In genomic region chr9:119107566-119107965, GRCm38 (mm10) we compare ENCODE assay signal across 10 mouse cellular contexts. TPM values are rescaled to one million over a fixed set of nuclear protein-coding genes. Genes with fewer than 3 reads are reported as not detected.
DNase-seq lines count a peak whose midpoint lies in the region; ATAC-seq and TF ChIP-seq lines count a peak whose summit lies in the region.
"Had no signal": no experiment of that assay in that cellular context is flagged by ENCODE, and none has a peak within 500 bp of the region (broad histone marks: within the 10 kb centered on the region; RNA-seq: fewer than 3 reads in every experiment).

No protein-coding gene starts in this region.

- peak; percentile 72 for TF ChIP-seq CTCF in stomach, postnatal 0 days (IDR thresholded peaks at IDR 0.05; ENCODE audit: low read depth)

- H3K36me3 ChIP-seq in heart, embryonic 13.5 days = no peaks in the 10 kb centered on the region
- H3K36me3 ChIP-seq in embryonic facial prominence, embryonic 10.5 days (replicated peaks) = no peaks in the 10 kb centered on the region
- no peaks in the 10 kb centered on the region for H3K36me3 ChIP-seq in stomach, postnatal 0 days (ENCODE audit: control insufficient read depth, insufficient read depth, low read length)
- H3K36me3 ChIP-seq: intestine, embryonic 15.5 days had no signal

- 0 out of 2 replicates have a peak overlapping the region, but pooled peaks have one; percentile 32 for H3K27ac ChIP-seq in heart, embryonic 13.5 days (replicated peaks)
- no peak overlapping the region for H3K27ac ChIP-seq in embryonic facial prominence, embryonic 10.5 days (replicated peaks)
- H3K27ac ChIP-seq in stomach, postnatal 0 days (replicated peaks) = no peak overlapping the region
- H3K27ac ChIP-seq: intestine, embryonic 15.5 days had no signal

- no peak for DNase-seq in heart, adult 8-10 months (ENCODE audit: low spot score)
- peak; percentile 23 for DNase-seq in thymus, postnatal 0 days (ENCODE audit: low spot score)
- DNase-seq in thymus, adult 18-20 months = no peak
- peak; percentile 46 for DNase-seq in embryonic facial prominence, embryonic 10.5 days (ENCODE audit: low spot score)
- DNase-seq in stomach, postnatal 0 days (ENCODE audit: low spot score) = no peak
- no peak for DNase-seq in cerebellum, adult 8-10 months
- DNase-seq in urinary bladder, adult 18-20 months (ENCODE audit: low spot score in 2 of 2) = no peak
- DNase-seq: cerebellum, adult 11-12 months had no signal

- TF ChIP-seq EP300 in stomach, postnatal 0 days (optimal IDR thresholded peaks at IDR 0.05) = no peak

- H3K4me3 ChIP-seq in heart, embryonic 13.5 days = no peak overlapping the region
- no peak overlapping the region for H3K4me3 ChIP-seq in embryonic facial prominence, embryonic 10.5 days
- no peak overlapping the region for H3K4me3 ChIP-seq in stomach, postnatal 0 days (ENCODE audit: low read depth, low read length)
- H3K4me3 ChIP-seq: intestine, embryonic 15.5 days had no signal

- no peak for ATAC-seq in heart, embryonic 13.5 days (ENCODE audit: extremely low read depth, insufficient number of reproducible peaks, low FRiP score, low TSS enrichment)
- ATAC-seq in stomach, postnatal 0 days (ENCODE audit: low FRiP score, low TSS enrichment) = no peak
- ATAC-seq: intestine, embryonic 15.5 days had no signal

- WGBS in heart, embryonic 13.5 days = 71% methylated on average over 4 of the region's 4 CpGs
- 90% methylated on average over 4 of the region's 4 CpGs for WGBS in embryonic facial prominence, embryonic 10.5 days
- WGBS in stomach, postnatal 0 days = 83% methylated on average over 4 of the region's 4 CpGs

- no peak overlapping the region for H3K4me2 ChIP-seq in heart, embryonic 13.5 days
- H3K4me2 ChIP-seq in stomach, postnatal 0 days (replicated peaks; ENCODE audit: low read depth) = no peak overlapping the region
- H3K4me2 ChIP-seq: intestine, embryonic 15.5 days had no signal

- H3K9me3 ChIP-seq in heart, embryonic 13.5 days = no peaks in the 10 kb centered on the region
- H3K9me3 ChIP-seq in embryonic facial prominence, embryonic 10.5 days = no peaks in the 10 kb centered on the region
- no peaks in the 10 kb centered on the region for H3K9me3 ChIP-seq in stomach, postnatal 0 days (ENCODE audit: control insufficient read depth, low read length)
- H3K9me3 ChIP-seq: intestine, embryonic 15.5 days had no signal

- no peak overlapping the region for H3K9ac ChIP-seq in heart, embryonic 13.5 days
- H3K9ac ChIP-seq in stomach, postnatal 0 days (ENCODE audit: low read length) = no peak overlapping the region
- H3K9ac ChIP-seq: intestine, embryonic 15.5 days had no signal

- H3K4me1 ChIP-seq in heart, embryonic 13.5 days = peaks cover 11% of the 10 kb centered on the region
- peaks cover 34% of the 10 kb centered on the region for H3K4me1 ChIP-seq in embryonic facial prominence, embryonic 10.5 days
- H3K4me1 ChIP-seq in stomach, postnatal 0 days (replicated peaks; ENCODE audit: control insufficient read depth, insufficient read depth) = no peaks in the 10 kb centered on the region
- H3K4me1 ChIP-seq: intestine, embryonic 15.5 days had no signal

- peaks cover 20% of the 10 kb centered on the region for H3K27me3 ChIP-seq in heart, embryonic 13.5 days (replicated peaks)
- peaks cover 14% of the 10 kb centered on the region for H3K27me3 ChIP-seq in embryonic facial prominence, embryonic 10.5 days (replicated peaks; ENCODE audit: low read depth, poor library complexity, severe bottlenecking)
- H3K27me3 ChIP-seq in stomach, postnatal 0 days (ENCODE audit: control insufficient read depth, insufficient read depth, low read length) = no peaks in the 10 kb centered on the region

RNA-seq across cellular contexts. Expression of gene Dlec1, which starts 5.3 kb away (rescaled TPM):
- polyA plus RNA-seq in heart, embryonic 13.5 days (2015; fragmentation: Nextera tagmentation; extraction: Ambion mirVana) = 0.21 and 0.29 TPM in 2 replicates
- total RNA-seq in heart, adult 8-10 months (2022) = under 1 TPM in 2 of 4 experiments, not detected in 2; 0.09 to 0.14 TPM
- 0.13 and 0.46 TPM in 2 replicates for polyA plus RNA-seq in thymus, postnatal 0 days (2015; fragmentation: Nextera tagmentation; extraction: Ambion mirVana)
- 1.0 and 1.5 TPM in 2 replicates for polyA plus RNA-seq in embryonic facial prominence, embryonic 10.5 days (2016; fragmentation: Nextera tagmentation; extraction: Ambion mirVana)
- 0.18 TPM in 2 replicates for polyA plus RNA-seq in stomach, postnatal 0 days (2015; fragmentation: Nextera tagmentation; extraction: Ambion mirVana)

RNA-seq across cellular contexts. Expression of gene Plcd1, which starts 14.3 kb away (rescaled TPM):
- 15.8 and 16.5 TPM in 2 replicates for polyA plus RNA-seq in heart, embryonic 13.5 days (2015; fragmentation: Nextera tagmentation; extraction: Ambion mirVana)
- 10 to 100 TPM; 15.3 to 20.1 (median 17.5) TPM for total RNA-seq in heart, adult 8-10 months (2022)
- polyA plus RNA-seq in thymus, postnatal 0 days (2015; fragmentation: Nextera tagmentation; extraction: Ambion mirVana) = 16.6 and 17.2 TPM in 2 replicates
- polyA plus RNA-seq in embryonic facial prominence, embryonic 10.5 days (2016; fragmentation: Nextera tagmentation; extraction: Ambion mirVana) = 20.7 and 21.2 TPM in 2 replicates
- polyA plus RNA-seq in stomach, postnatal 0 days (2015; fragmentation: Nextera tagmentation; extraction: Ambion mirVana) = 35.3 and 39.2 TPM in 2 replicates

RNA-seq across cellular contexts. Expression of gene Acaa1b, which starts 49.3 kb away (rescaled TPM):
- 0.47 TPM in 2 replicates for polyA plus RNA-seq in heart, embryonic 13.5 days (2015; fragmentation: Nextera tagmentation; extraction: Ambion mirVana)
- 1 to 10 TPM; 1.1 to 1.7 (median 1.4) TPM for total RNA-seq in heart, adult 8-10 months (2022)
- 5.4 and 5.5 TPM in 2 replicates for polyA plus RNA-seq in thymus, postnatal 0 days (2015; fragmentation: Nextera tagmentation; extraction: Ambion mirVana)
- polyA plus RNA-seq in embryonic facial prominence, embryonic 10.5 days (2016; fragmentation: Nextera tagmentation; extraction: Ambion mirVana) = 1.5 and 1.6 TPM in 2 replicates
- polyA plus RNA-seq in stomach, postnatal 0 days (2015; fragmentation: Nextera tagmentation; extraction: Ambion mirVana) = 10.7 and 11.2 TPM in 2 replicates

RNA-seq across cellular contexts. Expression of gene Gm47289, which starts 51.4 kb away (rescaled TPM):
- polyA plus RNA-seq in heart, embryonic 13.5 days (2015; fragmentation: Nextera tagmentation; extraction: Ambion mirVana) = 0.05 TPM in 1 of 2 replicates, not detected in the other
- total RNA-seq in heart, adult 8-10 months (2022) = not detected
- not detected in 2 replicates for polyA plus RNA-seq in thymus, postnatal 0 days (2015; fragmentation: Nextera tagmentation; extraction: Ambion mirVana)
- polyA plus RNA-seq in embryonic facial prominence, embryonic 10.5 days (2016; fragmentation: Nextera tagmentation; extraction: Ambion mirVana) = not detected in 2 replicates
- polyA plus RNA-seq in stomach, postnatal 0 days (2015; fragmentation: Nextera tagmentation; extraction: Ambion mirVana) = not detected in 2 replicates
- polyA plus RNA-seq: intestine, embryonic 15.5 days had no signal

RNA-seq across cellular contexts. Expression of gene Vill, which starts 55.0 kb away (rescaled TPM):
- 10.6 and 11.5 TPM in 2 replicates for polyA plus RNA-seq in heart, embryonic 13.5 days (2015; fragmentation: Nextera tagmentation; extraction: Ambion mirVana)
- under 1 TPM in 3 of 4 experiments, not detected in 1; 0.26 to 0.73 (median 0.50) TPM for total RNA-seq in heart, adult 8-10 months (2022)
- polyA plus RNA-seq in thymus, postnatal 0 days (2015; fragmentation: Nextera tagmentation; extraction: Ambion mirVana) = 5.9 and 8.0 TPM in 2 replicates
- polyA plus RNA-seq in embryonic facial prominence, embryonic 10.5 days (2016; fragmentation: Nextera tagmentation; extraction: Ambion mirVana) = 19.3 and 20.5 TPM in 2 replicates
- 55.0 and 61.3 TPM in 2 replicates for polyA plus RNA-seq in stomach, postnatal 0 days (2015; fragmentation: Nextera tagmentation; extraction: Ambion mirVana)

Comparison
In these comparisons a context has a peak if more than half of its experiments do, and no peak if none do; other contexts are left out.
1. DNase-seq: peak in thymus, postnatal 0 days (single experiment) and embryonic facial prominence, embryonic 10.5 days (single experiment); none in heart, adult 8-10 months (single experiment), thymus, adult 18-20 months (0 of 2), stomach, postnatal 0 days (single experiment), cerebellum, adult 8-10 months (single experiment) and urinary bladder, adult 18-20 months (0 of 2).